Mouse (Mus musculus): ENCODE results near the gene Nrtn.

GRCm38 (mm10) chr17:56793614-56794319 is 36.4 kb upstream of the Nrtn start:
- TF ChIP-seq CTCF (IDR thresholded peaks at IDR 0.05) (no peak), EP300 (IDR thresholded peaks at IDR 0.05) (no peak)

Data from lung, postnatal 0 days (tissue).